Mouse (Mus musculus) cerebellum, adult 2 months (tissue): ENCODE results near the gene Actn2.

Experiments
- CTCF ChIP-seq: fragments of 200-500 bp; IDR thresholded peaks from 2 replicates; pipeline ENCODE4 v1.5.1; 2011; ENCODE audit warnings: low read depth, mild to moderate bottlenecking, control low read depth, low read length, moderate library complexity, borderline replicate concordance; ENCODE audit not compliant: insufficient read depth
- POLR2A ChIP-seq: fragments of 200-500 bp; IDR thresholded peaks from 2 replicates; pipeline ENCODE4 v1.6.1; 2011; ENCODE audit warnings: low read length, control low read depth, borderline replicate concordance; ENCODE audit not compliant: insufficient read depth

DNA sequence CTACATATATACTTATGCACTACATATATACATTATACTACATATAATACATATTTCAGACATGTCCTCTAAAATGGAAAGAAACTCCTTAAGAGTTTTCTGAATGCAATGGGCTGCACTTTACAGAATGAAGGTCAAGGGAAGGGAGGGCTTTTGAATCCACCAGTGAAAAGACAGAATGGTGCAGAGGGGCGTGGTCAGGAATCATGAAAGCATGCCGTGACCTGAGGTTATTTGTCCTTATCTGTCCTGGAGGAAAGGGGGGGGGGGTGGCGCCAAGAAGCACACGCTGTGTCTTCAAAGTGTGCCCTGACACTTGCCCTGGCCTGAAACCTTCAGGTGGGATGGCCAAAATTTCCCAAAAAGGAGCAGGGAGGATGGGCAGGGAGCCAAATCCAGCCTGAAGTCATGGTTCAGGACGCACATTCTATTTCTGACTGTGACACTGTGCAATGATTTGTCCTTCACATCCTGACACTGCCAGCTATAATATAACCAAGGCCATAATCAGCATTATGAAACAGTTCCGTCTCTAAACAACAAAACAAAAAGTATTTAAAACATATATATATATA lies 23.3 kb downstream of the Actn2 start:
- TF ChIP-seq CTCF: no peak
- no peak for TF ChIP-seq POLR2A
